Mouse (Mus musculus) hindbrain, embryonic 12.5 days (tissue): ENCODE data around the gene 1500015O10Rik. TPM values are rescaled to one million over a fixed set of nuclear protein-coding genes. Genes with fewer than 3 reads are reported as not detected.

Experiments used
- ATAC-seq: fragments of 200-750 bp; cut with Nextera tagmentation; 2 replicates; pipeline ENCODE4 v1.8.0; 2017; ENCODE audit warnings: moderate TSS enrichment; ENCODE audit not compliant: low FRiP score
- H3K27ac ChIP-seq: fragments of 300-500 bp; sonication (generic); 2 replicates; pipeline ENCODE4 v1.5.1; 2016; ENCODE audit warnings: mild to moderate bottlenecking
- H3K27me3 ChIP-seq: fragments of 300-500 bp; sonication (generic); 2 replicates; pipeline ENCODE4 v1.6.1; 2016; ENCODE audit warnings: mild to moderate bottlenecking
- H3K36me3 ChIP-seq: fragments of 300-500 bp; sonication (generic); 2 replicates; pipeline ENCODE4 v1.6.1; 2016; ENCODE audit warnings: mild to moderate bottlenecking
- H3K4me1 ChIP-seq: fragments of 300-500 bp; sonication (generic); 2 replicates; pipeline ENCODE4 v1.6.1; 2016
- H3K4me2 ChIP-seq: fragments of 300-500 bp; sonication (generic); replicated peaks from 2 replicates; pipeline ENCODE4 v1.6.1; 2016; ENCODE audit warnings: mild to moderate bottlenecking
- H3K4me3 ChIP-seq: fragments of 300-500 bp; sonication (generic); 2 replicates; pipeline ENCODE4 v1.5.1; 2016; ENCODE audit warnings: mild to moderate bottlenecking
- H3K9ac ChIP-seq: fragments of 300-500 bp; sonication (generic); 2 replicates; pipeline ENCODE4 v1.6.1; 2016; ENCODE audit warnings: mild to moderate bottlenecking, moderate library complexity
- H3K9me3 ChIP-seq: fragments of 300-500 bp; sonication (generic); replicated peaks from 2 replicates; pipeline ENCODE4 v1.6.1; 2016; ENCODE audit warnings: mild to moderate bottlenecking
- WGBS: fragments of 180-500 bp; shearing (Covaris S2); methylation state at CpG from one replicate; pipeline ENCODE4 v1.1.7; 2016; 5-methylcytosine and 5-hydroxymethylcytosine counted together
- polyA plus RNA-seq: library from polyadenylated mRNA; unstranded; fragments of >200 nt; fragmentation: Nextera tagmentation; extraction: Ambion mirVana; gene quantifications from 2 replicates; pipeline ENCODE4 v1.2.1, GENCODE M21; 2016

1500015O10Rik gene
- polyA plus RNA-seq, 1 experiment from 2014 or later, result 13.0 TPM

DNA sequence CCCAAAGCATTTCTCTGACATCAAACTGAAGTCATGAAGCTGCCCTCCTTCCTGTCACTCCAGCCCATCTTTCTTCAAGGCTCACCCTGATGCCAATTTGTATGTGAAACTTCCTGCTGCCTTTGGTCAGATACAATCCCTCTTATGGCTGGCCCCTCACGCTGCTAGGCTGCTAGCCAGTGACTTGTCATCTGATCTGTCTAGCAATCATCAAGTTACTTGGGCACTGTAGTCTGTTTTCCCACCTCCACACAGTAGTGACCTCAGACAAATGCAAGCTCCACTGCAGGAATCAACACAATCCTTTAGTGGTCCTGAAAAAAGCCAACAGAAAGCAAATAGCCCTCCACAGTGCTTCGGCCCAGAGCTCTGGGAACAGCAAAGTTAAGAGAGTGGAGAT is 50.8 kb downstream of the 1500015O10Rik start:
- 80% methylated on average over 2 of the region's 2 CpGs for WGBS
- ATAC-seq, result no peak

DNA sequence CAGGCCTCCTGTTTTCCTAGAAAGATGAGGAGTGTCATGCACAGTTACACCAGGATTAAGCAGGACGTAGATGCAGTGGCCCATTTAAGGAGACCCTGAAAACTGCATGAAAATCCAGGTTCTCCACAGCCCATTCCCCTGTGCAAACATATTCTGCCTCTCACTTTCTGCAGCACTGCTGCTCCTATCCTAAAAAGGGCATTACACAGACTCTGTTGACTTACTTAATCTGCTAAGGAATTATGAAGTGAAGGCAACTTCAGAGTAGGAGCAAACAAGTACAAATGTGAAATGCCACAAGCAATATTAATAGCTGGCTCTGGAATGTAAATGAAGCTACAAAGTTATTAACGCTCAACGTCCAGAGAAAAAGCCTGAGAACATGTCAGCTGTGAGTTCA is 51.3 kb downstream of the 1500015O10Rik start:
- H3K27ac ChIP-seq, result no peak overlapping the region

More for the DNA sequence above, 50.8 kb downstream of the 1500015O10Rik start:
- no peak overlapping the region for H3K9ac ChIP-seq
- no peak overlapping the region for H3K4me2 ChIP-seq
- H3K4me1 ChIP-seq, result no peaks in the 10 kb centered on the region
- H3K9me3 ChIP-seq, result no peaks in the 10 kb centered on the region
- no peak overlapping the region for H3K27ac ChIP-seq
- no peak overlapping the region for H3K4me3 ChIP-seq
- H3K27me3 ChIP-seq, result no peaks in the 10 kb centered on the region
- H3K36me3 ChIP-seq, result peaks cover 14% of the 10 kb centered on the region

DNA sequence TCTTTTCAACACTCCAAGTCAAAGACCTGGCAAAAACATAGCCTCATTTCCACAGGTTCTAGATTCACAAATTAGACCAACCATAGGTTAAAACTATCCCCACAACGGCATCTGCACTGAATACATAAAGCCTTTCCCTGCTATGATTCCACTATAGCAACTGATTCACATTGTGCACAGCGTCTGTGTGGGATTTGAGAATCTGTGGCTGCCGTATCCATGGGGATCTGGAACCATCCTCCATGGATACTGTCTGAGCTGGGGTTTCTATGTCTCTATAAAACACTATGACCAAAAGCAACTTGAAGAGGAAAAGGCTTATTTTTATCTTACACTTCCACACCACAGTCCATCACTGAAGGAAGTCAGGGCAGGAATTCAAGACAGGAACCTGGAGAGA is 52.3 kb downstream of the 1500015O10Rik start:
- 94% methylated on average over 3 of the region's 3 CpGs for WGBS
- Histone ChIP-seq H3K9me3 (no peaks in the 10 kb centered on the region), H3K27me3 (no peaks in the 10 kb centered on the region), H3K4me2 (no peak overlapping the region), H3K4me3 (no peak overlapping the region), H3K27ac (no peak overlapping the region), H3K36me3 (peaks cover 18% of the 10 kb centered on the region), H3K4me1 (no peaks in the 10 kb centered on the region), H3K9ac (no peak overlapping the region)
- no peak for ATAC-seq

More for the DNA sequence above, 51.3 kb downstream of the 1500015O10Rik start:
- Histone ChIP-seq H3K9ac (no peak overlapping the region), H3K4me2 (no peak overlapping the region), H3K36me3 (peaks cover 17% of the 10 kb centered on the region), H3K4me1 (no peaks in the 10 kb centered on the region), H3K27me3 (no peaks in the 10 kb centered on the region), H3K4me3 (no peak overlapping the region), H3K9me3 (no peaks in the 10 kb centered on the region)
- ATAC-seq, result no peak
- 77% methylated on average over 3 of the region's 3 CpGs for WGBS

DNA sequence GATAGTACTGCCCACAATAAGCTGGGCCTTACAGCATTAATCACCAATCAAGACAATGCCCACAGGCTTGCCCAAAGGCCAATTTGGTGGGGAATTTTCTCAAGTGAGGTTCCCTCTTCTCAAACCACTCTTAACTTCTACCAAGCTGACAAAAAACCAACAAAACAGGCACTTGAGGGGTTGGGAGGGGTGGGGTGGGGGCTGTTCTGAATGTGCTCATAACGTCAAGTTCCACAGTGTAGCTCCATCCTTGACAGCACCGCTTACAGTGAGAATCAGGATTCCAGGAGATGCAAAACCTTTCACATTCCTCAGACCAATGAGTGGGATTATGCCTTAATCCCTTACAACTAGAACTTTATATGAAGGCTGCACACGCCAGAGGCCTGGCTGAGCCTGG is 52.8 kb downstream of the 1500015O10Rik start:
- no peaks in the 10 kb centered on the region for H3K4me1 ChIP-seq
- H3K4me3 ChIP-seq, result no peak overlapping the region

DNA sequence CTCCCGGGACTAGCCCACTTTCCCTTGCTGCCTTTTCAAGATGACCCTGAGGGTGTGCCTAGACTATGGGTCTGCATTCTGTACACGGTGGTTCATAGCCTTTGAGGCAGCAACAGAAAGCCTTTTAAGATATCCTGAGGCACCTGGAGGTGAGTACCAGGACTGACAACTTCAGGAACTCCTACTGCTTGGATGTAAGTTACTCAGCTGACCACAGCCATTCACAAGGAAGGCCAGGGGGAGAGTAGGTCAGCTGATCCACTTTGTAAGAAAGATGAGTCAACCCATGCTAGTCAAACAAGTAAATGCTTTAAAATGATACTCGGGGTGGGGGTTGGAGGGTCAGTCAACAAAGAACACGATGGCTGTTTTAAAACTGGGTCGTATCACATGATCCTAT is 54.9 kb downstream of the 1500015O10Rik start:
- H3K27ac ChIP-seq, result no peak overlapping the region
- no peaks in the 10 kb centered on the region for H3K4me1 ChIP-seq
- no peak for ATAC-seq
- no peak overlapping the region for H3K9ac ChIP-seq
- no peaks in the 10 kb centered on the region for H3K9me3 ChIP-seq
- 92% methylated on average over 5 of the region's 5 CpGs for WGBS
- H3K27me3 ChIP-seq, result no peaks in the 10 kb centered on the region
- H3K4me2 ChIP-seq, result no peak overlapping the region
- peaks cover 11% of the 10 kb centered on the region for H3K36me3 ChIP-seq
- H3K4me3 ChIP-seq, result no peak overlapping the region

More for the DNA sequence above, 52.8 kb downstream of the 1500015O10Rik start:
- no peaks in the 10 kb centered on the region for H3K9me3 ChIP-seq
- ATAC-seq, result no peak
- H3K27ac ChIP-seq, result no peak overlapping the region; the same call in 1 of the 2 replicates
- no peak overlapping the region for H3K9ac ChIP-seq
- 95% methylated on average over 3 of the region's 3 CpGs for WGBS
- H3K4me2 ChIP-seq, result no peak overlapping the region
- H3K36me3 ChIP-seq, result peaks cover 18% of the 10 kb centered on the region
- no peaks in the 10 kb centered on the region for H3K27me3 ChIP-seq

GRCm38 (mm10) chr1:43786711-43787110 is 56.3 kb downstream of the 1500015O10Rik start:
- Histone ChIP-seq H3K27me3 (no peaks in the 10 kb centered on the region), H3K9me3 (no peaks in the 10 kb centered on the region), H3K4me2 (no peak overlapping the region), H3K4me3 (no peak overlapping the region), H3K27ac (no peak overlapping the region), H3K9ac (no peak overlapping the region), H3K36me3 (peaks cover 11% of the 10 kb centered on the region), H3K4me1 (no peaks in the 10 kb centered on the region)
- ATAC-seq, result no peak
- WGBS, result 92% methylated on average over 5 of the region's 5 CpGs

GRCm38 (mm10) chr1:43789765-43790164 is 59.4 kb downstream of the 1500015O10Rik start:
- no peak overlapping the region for H3K27ac ChIP-seq
- H3K9me3 ChIP-seq, result no peaks in the 10 kb centered on the region
- H3K9ac ChIP-seq, result no peak overlapping the region
- H3K4me2 ChIP-seq, result no peak overlapping the region
- H3K4me1 ChIP-seq, result no peaks in the 10 kb centered on the region
- ATAC-seq, result no peak
- no peaks in the 10 kb centered on the region for H3K27me3 ChIP-seq
- no peak overlapping the region for H3K4me3 ChIP-seq
- WGBS, result 85% methylated on average over 2 of the region's 2 CpGs
- H3K36me3 ChIP-seq, result peaks cover 11% of the 10 kb centered on the region

Other genes with a start within 250 kb of the 1500015O10Rik start
- 22.5 and 24.6 TPM in 2 replicates for gene Uxs1, start 97.2 kb downstream of the 1500015O10Rik start, polyA plus RNA-seq
- 64.0 and 70.9 TPM in 2 replicates for gene Tpp2, start 203.0 kb downstream of the 1500015O10Rik start, polyA plus RNA-seq